8 mouse cellular contexts compared by ENCODE assay signal in genomic region chr7:100227158-100227875, GRCm38 (mm10). TPM values are rescaled to one million over a fixed set of nuclear protein-coding genes. Genes with fewer than 3 reads are reported as not detected.
DNase-seq lines count a peak whose midpoint lies in the region; ATAC-seq and TF ChIP-seq lines count a peak whose summit lies in the region.

Gene Pgm2l1 (plus strand): TSS chr7:100227394.

- H3K79me2 ChIP-seq in heart, adult 2 months (replicated peaks; ENCODE audit: control insufficient read depth, insufficient read depth, low read length), result no peaks in the 10 kb centered on the region

- H3K36me3 ChIP-seq in embryonic facial prominence, embryonic 14.5 days (ENCODE audit: control insufficient read depth, insufficient read depth, low read length), result no peaks in the 10 kb centered on the region
- no peaks in the 10 kb centered on the region for H3K36me3 ChIP-seq in heart, adult 2 months (ENCODE audit: control insufficient read depth, insufficient read depth, low read length)
- H3K36me3 ChIP-seq in limb, embryonic 13.5 days, result no peaks in the 10 kb centered on the region
- no peaks in the 10 kb centered on the region for H3K36me3 ChIP-seq in midbrain, embryonic 16.5 days (ENCODE audit: control insufficient read depth, insufficient read depth, low read length)

- peak; percentile 90 for TF ChIP-seq POLR2A in heart, adult 2 months (IDR thresholded peaks at IDR 0.05; ENCODE audit: insufficient read depth, low read depth, low read length)

- WGBS in embryonic facial prominence, embryonic 14.5 days, result under 1% methylated on average over 25 of the region's 72 CpGs
- under 1% methylated on average over 71 of the region's 72 CpGs for WGBS in heart, adult 2 months
- whole genome bisulfite sequencing in limb, embryonic 13.5 days, result under 1% methylated on average over 64 of the region's 72 CpGs
- under 1% methylated on average over 63 of the region's 72 CpGs for WGBS in midbrain, embryonic 16.5 days

- peak within 1 kb of the TSS; percentile 97 for H3K4me2 ChIP-seq in embryonic facial prominence, embryonic 14.5 days (ENCODE audit: low read depth, low read length)
- H3K4me2 ChIP-seq in limb, embryonic 13.5 days (replicated peaks), result peak within 1 kb of the TSS; percentile 90
- H3K4me2 ChIP-seq in midbrain, embryonic 16.5 days (ENCODE audit: low read length), result peak within 1 kb of the TSS; percentile 73

- intact Hi-C loops in heart, adult 2 months (cut with DNase I), result no loop called here

- H3K4me1 ChIP-seq in embryonic facial prominence, embryonic 14.5 days (ENCODE audit: control insufficient read depth, insufficient read depth, low read length), result peaks cover 4% of the 10 kb centered on the region; the same call in 1 of the 2 replicates
- H3K4me1 ChIP-seq in heart, adult 2 months (ENCODE audit: control insufficient read depth, insufficient read depth, low read length), result no peaks in the 10 kb centered on the region
- H3K4me1 ChIP-seq in limb, embryonic 13.5 days, result peaks cover 11% of the 10 kb centered on the region
- H3K4me1 ChIP-seq in midbrain, embryonic 16.5 days (ENCODE audit: control insufficient read depth, insufficient read depth, low read length), result peaks cover 19% of the 10 kb centered on the region

- H3K27me3 ChIP-seq in embryonic facial prominence, embryonic 14.5 days (replicated peaks; ENCODE audit: control insufficient read depth, insufficient read depth, low read length), result 0 out of 2 replicates have a peak, but pooled peaks cover 3% of the 10 kb centered on the region
- H3K27me3 ChIP-seq in heart, adult 2 months (ENCODE audit: control insufficient read depth, insufficient read depth, low read length), result no peaks in the 10 kb centered on the region
- H3K27me3 ChIP-seq in limb, embryonic 13.5 days, result no peaks in the 10 kb centered on the region
- H3K27me3 ChIP-seq in midbrain, embryonic 16.5 days (ENCODE audit: control insufficient read depth, insufficient read depth, low read depth, low read length), result no peaks in the 10 kb centered on the region

- H3K9me3 ChIP-seq in embryonic facial prominence, embryonic 14.5 days (ENCODE audit: control insufficient read depth, low read length), result no peaks in the 10 kb centered on the region
- H3K9me3 ChIP-seq in limb, embryonic 13.5 days, result no peaks in the 10 kb centered on the region
- no peaks in the 10 kb centered on the region for H3K9me3 ChIP-seq in midbrain, embryonic 16.5 days (replicated peaks; ENCODE audit: control insufficient read depth, low read length, poor library complexity, severe bottlenecking)

- H3K27ac ChIP-seq in embryonic facial prominence, embryonic 14.5 days (replicated peaks; ENCODE audit: low read depth, low read length), result peak within 1 kb of the TSS; percentile 80
- H3K27ac ChIP-seq in heart, adult 2 months, result peak within 1 kb of the TSS; percentile 72
- peak within 1 kb of the TSS; percentile 72 for H3K27ac ChIP-seq in limb, embryonic 13.5 days
- H3K27ac ChIP-seq in midbrain, embryonic 16.5 days (ENCODE audit: low read length), result peak within 1 kb of the TSS; percentile 92

- peak; percentile 91 for DNase-seq in 3T3-L1 (ENCODE audit: low read depth, low spot score)
- peak; percentile 81 to 95 for DNase-seq in adrenal gland, postnatal 4 days (ENCODE audit: low spot score in 2 of 2)
- peak; percentile 98 for DNase-seq in embryonic facial prominence, embryonic 14.5 days (ENCODE audit: low spot score)
- peak; percentile 96 to 98 for DNase-seq in heart, adult 2 months
- DNase-seq in kidney, adult 8-10 months, result peak; percentile 96 to 98
- peak; percentile 97 to 99 for DNase-seq in spleen, postnatal 10 days (ENCODE audit: low spot score in 2 of 2)

- peak; percentile 98 for ATAC-seq in embryonic facial prominence, embryonic 14.5 days (ENCODE audit: low read depth)
- ATAC-seq in limb, embryonic 13.5 days (ENCODE audit: low FRiP score, low read depth), result peak; percentile 97
- ATAC-seq in midbrain, embryonic 16.5 days, result peak; percentile 97

- peak; percentile 42; the same call in 1 of the 2 replicates for TF ChIP-seq EP300 in heart, adult 2 months (IDR thresholded peaks at IDR 0.05; ENCODE audit: insufficient read depth, low read depth, low read length)

- H3K4me3 ChIP-seq in embryonic facial prominence, embryonic 14.5 days (ENCODE audit: low read depth, low read length), result peak within 1 kb of the TSS; percentile 79
- H3K4me3 ChIP-seq in heart, adult 2 months, result peak within 1 kb of the TSS; percentile 83
- peak within 1 kb of the TSS; percentile 77 for H3K4me3 ChIP-seq in limb, embryonic 13.5 days
- peak within 1 kb of the TSS; percentile 96 for H3K4me3 ChIP-seq in midbrain, embryonic 16.5 days (ENCODE audit: low read depth, low read length)

- H3K9ac ChIP-seq in embryonic facial prominence, embryonic 14.5 days (ENCODE audit: low read depth, low read length), result peak within 1 kb of the TSS; percentile 75
- H3K9ac ChIP-seq in heart, adult 2 months (ENCODE audit: low read depth, low read length), result peak within 1 kb of the TSS; percentile 87
- peak within 1 kb of the TSS; percentile 84 for H3K9ac ChIP-seq in limb, embryonic 13.5 days
- peak within 1 kb of the TSS; percentile 87 for H3K9ac ChIP-seq in midbrain, embryonic 16.5 days (ENCODE audit: low read depth, low read length)

- TF ChIP-seq CTCF in heart, adult 2 months (IDR thresholded peaks at IDR 0.05), result no peak

RNA-seq across cellular contexts. Expression of gene Pgm2l1, which starts in this region (rescaled TPM):
- total RNA-seq in adrenal gland, postnatal 4 days (2021), result 10 to 100 TPM in 1 of 2 experiments, 1 to 10 TPM in 1; 7.9 to 11.5 TPM
- 3.8 and 4.1 TPM in 2 replicates for polyA plus RNA-seq in embryonic facial prominence, embryonic 14.5 days (2014; fragmentation: Nextera tagmentation; extraction: Ambion mirVana)
- total RNA-seq in heart, adult 2 months (2021), result 1 to 10 TPM; 7.0 TPM
- 1.5 and 2.2 TPM in 2 replicates for polyA plus RNA-seq in heart, adult 2 months (2012; rRNA removed)
- 4.3 and 5.5 TPM in 2 replicates for polyA plus RNA-seq in limb, embryonic 13.5 days (2015; fragmentation: Nextera tagmentation; extraction: Ambion mirVana)
- 36.5 and 39.4 TPM in 2 replicates for polyA plus RNA-seq in midbrain, embryonic 16.5 days (2015; fragmentation: Nextera tagmentation; extraction: Ambion mirVana)

Comparison
In these comparisons a context has a peak if more than half of its experiments do, and no peak if none do; other contexts are left out.
1. Peak in every context shown above with its lines: DNase-seq, ATAC-seq, H3K4me3 ChIP-seq and H3K27ac ChIP-seq.